Mouse (Mus musculus) brain, embryonic 14.5 days (tissue): ENCODE data around the gene Rnf8.

Source experiments
- CTCF ChIP-seq: fragments of 200-500 bp; IDR thresholded peaks from 2 replicates; pipeline ENCODE4 v1.5.1; 2012; ENCODE audit warnings: inconsistent platforms, mild to moderate bottlenecking, moderate library complexity, borderline replicate concordance; ENCODE audit not compliant: insufficient read depth, insufficient read length; ENCODE audit errors: extremely low read depth
- POLR2A ChIP-seq: fragments of 200-500 bp; IDR thresholded peaks from 2 replicates; pipeline ENCODE4 v1.6.1; 2012; ENCODE audit warnings: mild to moderate bottlenecking, inconsistent platforms, borderline replicate concordance; ENCODE audit not compliant: poor library complexity, insufficient read depth, insufficient read length, severe bottlenecking; ENCODE audit errors: extremely low read depth

DNA sequence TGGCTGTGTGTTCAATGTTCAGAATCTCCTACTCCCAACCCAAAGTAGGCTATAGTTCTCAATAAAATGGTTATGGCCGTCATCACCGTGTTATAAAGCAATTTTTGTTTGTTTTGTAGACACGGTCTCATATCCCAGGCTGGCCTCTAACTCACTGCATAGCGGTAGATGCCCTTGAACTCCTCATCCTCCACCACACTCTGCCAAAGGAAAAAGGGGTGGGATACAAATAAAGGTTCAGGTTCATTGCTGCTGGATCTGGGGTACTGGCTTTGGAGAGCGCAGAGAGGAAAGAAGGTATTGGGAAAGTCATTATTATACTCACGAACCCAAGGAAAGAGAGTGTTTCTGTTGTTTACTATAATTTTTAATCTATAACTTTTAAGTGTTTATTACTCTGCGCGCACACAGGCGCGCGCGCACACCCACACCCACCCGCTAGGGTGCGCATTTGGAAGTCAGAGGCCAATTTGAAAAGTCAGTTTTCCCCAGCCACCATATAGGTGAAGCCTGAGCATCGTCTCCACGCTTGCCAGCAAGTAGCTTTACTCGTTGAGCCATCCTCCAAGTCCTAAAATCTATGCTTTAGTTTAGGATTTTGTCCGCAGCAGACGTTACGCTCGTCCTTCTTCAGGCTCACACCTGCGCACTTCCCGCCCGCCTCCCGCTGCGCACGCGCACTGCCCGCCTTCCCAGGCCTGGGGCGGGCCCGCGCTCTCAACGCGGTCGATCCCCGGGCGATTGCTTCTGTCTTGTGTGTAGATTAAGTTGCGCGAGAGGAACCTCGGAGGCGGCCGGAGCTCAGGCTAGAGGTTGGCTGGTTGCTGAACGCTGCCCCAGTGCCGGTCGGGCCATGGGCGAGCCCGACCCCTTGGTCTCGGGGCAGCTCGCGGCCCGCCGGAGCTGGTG is at the start of gene Rnf8, which contains the start of gene Gm28043:
- TF ChIP-seq CTCF: peak; percentile 69; the same call in 1 of the 2 replicates
- TF ChIP-seq POLR2A: peak; percentile 71; the same call in 1 of the 2 replicates
